Mouse (Mus musculus) urinary bladder, postnatal 4 days (tissue): ENCODE results near the gene Ext2.
A peak's percentile ranks its signal among the peaks of the same experiment; 100 is the strongest.

Experiments
- DNase-seq, 2 experiments: peaks; one replicate each; pipeline ENCODE4 v3.0.0; 2021 to 2022; ENCODE audit warnings: low spot score in 2 of 2

The Ext2 gene

DNA sequence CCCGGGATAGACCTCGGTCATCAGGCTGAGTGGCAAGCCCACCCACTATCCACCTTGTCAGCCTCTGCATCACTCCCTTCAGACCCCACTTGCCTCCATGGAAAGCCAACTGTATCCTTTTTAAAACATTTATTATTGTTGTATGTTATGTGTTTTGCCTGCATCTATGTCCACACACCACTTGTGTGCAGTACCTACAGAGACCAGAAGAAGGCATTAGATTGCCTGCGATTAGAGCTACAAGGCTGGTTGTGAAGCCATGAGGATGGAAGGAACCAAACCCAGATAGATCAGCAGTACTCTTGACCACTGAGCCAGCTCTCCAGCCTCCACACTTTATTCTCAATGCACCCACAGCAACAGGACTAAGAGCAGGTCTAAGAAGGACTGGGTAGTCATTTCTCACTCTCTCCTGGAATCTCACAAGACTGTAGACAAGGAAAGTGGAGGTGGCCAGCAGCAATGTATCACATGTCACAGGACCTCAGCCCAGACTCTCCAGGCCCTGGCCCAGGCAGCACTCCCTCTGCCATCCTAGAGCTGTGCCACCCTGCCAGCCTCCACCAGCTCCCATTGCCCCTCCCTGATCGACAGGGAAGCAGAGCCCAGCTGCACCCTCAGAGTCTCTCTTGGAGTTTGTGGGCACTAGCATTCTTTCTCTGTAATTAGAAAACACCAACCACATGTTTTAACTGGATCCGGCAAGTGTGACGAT, 15.7 kb downstream of the Ext2 start:
- DNase-seq = no peak

DNA sequence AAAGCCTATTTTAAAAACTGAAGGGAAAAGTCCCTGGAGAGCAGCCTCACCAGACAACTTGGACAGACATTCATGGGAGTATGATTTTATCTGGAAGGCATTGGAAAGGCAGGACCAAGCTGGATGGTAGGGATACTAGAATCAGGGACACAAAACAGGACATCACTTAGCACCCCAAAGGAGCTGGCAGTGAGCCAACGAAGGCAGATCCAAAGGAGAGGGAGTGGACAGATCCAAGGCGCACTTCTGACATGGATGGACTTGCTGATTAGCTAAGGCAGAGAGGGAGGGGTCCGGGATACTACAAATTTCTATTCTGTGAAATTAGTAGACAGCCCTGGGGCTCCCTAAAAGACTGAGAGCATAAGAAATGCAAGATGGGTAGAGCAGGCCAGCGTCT, 16.8 kb downstream of the Ext2 start:
- DNase-seq = no peak

DNA sequence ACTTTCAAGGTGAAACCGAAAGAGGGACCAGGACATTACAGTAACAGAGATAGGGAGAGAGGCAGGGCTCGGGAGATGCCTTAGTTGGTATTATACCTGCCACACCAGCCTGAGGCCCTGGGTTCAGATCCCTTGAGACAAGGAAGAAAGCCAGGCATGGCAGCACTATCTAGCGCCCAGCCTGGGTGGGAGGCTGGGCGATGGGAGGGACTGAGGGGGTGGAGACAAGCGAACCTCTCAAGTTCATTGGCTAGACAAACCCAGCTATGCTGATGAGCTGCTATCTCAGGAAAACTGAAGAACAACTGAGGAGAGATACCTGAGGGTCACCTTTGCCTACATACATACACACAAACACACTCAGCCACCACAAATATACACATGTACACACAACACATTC, 17.3 kb downstream of the Ext2 start:
- no peak for DNase-seq

DNA sequence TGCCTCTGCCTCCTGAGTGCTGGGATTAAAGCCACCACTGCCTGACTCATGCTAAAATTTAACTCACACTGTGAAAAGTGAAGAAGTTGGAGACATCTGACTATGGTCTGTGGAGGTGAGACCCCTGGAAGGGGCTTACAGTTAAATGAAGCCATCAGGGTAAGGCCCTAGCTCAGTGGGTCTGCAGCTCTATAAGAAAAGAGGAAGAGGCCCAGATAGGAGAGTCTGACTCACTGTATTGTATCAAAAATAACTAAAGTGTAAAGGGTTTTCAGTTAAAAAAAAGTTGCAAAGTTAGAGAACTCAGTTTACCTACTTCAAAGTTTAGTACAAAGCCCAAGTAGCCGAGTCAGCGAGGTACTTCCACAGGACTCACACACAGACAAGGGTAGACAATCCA, 19.4 kb downstream of the Ext2 start:
- DNase-seq = no peak

DNA sequence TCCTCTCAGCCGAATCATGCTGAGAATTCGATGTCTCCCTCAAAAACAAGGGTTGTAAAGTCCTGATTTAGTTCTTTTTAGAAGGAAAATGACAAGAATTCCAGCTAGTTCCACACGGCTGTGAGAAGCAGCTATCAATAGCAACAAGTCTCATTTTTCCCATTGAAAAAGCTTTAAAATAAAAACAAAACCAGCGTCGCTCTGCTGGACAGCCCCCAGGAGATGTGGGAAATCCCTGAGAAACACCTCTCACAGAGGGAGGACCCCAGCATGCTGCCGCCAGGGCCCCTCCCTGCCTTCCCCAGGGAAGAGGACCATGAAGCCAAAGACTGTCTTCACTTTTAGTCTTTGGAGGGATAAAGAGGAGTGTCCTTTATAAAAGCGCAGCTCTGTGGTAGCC, 21.3 kb downstream of the Ext2 start:
- no peak for DNase-seq

DNA sequence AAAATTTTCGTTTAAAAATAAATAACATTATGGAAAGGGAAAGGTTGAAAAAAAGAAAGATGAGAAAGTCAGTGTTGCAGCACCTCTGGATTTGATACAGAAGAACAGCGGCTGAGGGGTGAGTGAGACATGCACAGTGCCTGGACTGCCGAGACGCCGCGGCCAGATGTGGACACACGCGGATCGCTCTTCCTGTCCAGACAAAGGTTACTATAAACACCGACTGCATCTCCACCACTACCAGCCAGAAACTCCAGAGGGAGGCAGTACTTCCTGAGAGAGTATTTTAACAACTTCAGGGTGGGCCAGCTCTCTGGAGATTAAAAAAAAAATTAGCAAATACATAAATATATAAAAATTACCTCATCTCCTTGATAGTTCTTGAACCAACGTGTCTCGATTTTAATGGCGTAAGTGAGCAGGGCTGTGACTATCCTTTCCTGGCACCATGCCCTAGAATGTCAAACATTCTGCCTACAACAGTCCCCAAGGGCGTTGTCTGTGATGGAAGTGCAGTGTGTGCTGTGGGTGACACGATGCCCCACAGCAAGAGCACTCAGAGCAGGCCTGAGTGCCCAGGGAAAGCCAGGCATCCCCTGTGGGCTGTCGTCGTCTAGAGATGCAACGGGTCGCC, 25.1 kb downstream of the Ext2 start:
- no peak for DNase-seq

DNA sequence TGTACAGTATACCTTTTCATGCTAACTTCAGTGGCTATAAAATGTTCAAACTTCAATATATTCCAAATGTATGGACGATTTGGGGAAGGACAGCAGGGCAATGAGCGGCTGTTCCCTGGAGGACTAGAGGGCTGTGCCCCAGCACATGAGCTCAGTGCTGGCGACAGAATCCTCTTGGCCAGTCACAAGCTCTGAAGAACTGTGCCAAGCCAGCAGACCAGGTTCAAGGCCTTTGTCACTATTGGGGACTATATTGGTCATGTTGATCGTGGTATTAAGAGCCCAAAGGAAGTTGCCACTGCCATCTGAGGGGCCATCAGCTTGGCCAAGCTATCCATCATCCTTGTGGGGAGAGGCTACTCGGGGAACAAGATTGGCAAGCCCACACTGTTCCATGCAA, 28.0 kb downstream of the Ext2 start:
- no peak for DNase-seq

DNA sequence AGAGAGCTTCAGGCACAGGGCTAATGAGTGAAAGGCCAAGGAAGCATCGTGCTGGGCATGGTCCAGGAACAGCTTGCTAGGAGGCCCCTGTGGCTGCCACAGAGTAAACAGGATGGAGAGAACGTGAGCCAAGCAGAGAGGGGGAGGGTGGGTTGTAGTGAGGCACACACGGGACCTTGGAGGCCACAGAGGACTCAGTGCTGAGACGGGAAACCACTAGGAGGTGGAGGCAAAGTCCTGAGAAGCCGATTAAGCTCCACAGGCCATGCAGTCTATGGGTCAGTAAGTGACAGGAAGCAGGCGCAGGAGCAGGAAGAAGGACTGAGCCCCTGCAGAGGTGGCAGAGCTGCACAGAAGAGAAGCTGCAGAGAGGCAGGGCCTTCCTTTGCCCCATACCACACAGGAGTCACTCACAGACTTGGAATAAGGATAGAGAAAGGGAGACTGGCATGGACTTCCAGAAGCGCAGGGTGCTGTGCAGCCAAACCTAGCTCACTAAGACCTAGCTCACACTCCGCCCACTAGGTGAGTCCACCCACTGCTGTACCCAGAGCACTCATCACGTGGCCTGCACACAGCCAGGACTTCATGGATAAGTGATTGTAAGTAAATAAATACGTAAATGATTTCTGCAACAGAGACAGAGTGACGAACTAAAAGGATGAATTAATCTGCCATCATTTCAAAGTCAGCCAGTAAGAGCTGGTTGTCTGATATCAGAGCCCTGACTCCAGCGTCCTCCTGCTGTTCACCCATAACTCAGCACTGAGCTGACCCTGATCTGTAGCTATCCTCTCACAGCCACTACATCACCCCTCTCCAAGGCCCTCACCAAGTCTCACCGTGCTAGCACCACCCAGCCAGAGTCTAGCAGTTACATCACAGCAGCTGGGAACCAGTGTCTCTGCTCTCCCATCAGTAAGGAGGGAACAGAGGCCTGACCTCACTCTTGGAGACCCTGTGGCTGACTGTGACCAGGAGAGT, 30.6 kb downstream of the Ext2 start:
- DNase-seq = peak in 1 of 2 experiments; percentile 32

DNA sequence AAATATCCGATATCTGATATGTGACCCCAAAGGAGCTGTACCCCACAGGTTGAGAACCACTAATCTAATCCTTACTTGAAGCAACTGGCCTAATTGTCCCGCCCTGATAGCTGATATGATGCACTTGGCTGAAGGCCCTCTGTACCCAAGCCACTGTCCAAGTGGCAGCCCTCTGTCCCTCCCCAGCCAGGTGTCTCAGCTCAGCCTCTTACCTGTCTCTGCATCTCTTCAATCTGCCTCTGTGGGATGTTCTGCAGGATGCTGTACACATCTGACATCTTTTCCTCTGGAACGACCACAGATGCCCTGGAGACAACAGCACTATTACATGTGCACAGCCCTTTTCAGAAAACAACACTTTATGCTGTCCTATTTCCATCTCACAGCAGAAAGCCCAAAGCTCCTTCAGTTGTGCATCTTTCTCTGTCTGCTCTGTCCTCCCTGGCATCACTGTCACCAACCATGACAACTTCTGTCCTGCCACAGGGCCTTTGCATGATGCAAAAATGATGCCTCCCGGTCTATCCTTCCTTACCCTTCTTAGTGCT, 31.5 kb downstream of the Ext2 start:
- no peak for DNase-seq

DNA sequence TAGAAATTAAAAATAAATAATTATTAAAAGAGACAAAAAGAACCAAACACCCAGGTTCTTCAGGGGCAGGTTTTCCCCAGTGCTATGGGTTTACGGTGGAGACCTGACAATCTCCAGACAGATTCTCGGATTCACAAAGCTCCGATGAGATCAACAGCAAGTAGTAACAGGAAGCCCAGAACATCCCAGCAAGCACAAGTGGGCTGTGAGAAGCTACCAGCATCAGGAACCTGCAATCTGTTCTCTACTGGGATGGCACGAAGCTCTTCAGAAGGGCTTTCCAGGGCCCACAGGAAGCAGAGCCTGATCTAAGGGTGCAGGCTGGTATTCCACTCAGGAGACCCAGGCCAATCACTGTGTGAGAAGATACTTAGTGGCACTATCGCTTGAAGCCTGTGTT, 33.8 kb downstream of the Ext2 start:
- no peak for DNase-seq

DNA sequence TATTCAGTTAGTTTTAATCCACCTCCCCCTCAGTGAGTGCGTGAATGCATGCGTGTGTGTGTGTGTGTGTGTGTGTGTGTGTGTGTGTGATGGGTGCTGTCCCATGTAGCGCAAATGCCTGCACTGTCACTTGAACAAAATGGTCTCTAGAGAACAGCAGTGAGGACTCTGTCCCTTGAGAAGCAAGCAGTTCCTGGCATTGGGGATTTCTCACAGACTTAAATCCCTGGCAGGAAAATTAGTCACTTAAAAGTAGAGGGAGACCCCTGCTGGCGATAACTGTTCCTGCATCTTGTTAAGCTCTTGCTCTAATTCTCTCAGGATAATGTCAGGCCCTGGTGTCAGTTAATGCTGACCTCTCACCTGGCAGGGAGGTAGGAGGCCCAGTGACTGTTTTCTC, 36.2 kb downstream of the Ext2 start:
- DNase-seq = peak; percentile 36 to 73

DNA sequence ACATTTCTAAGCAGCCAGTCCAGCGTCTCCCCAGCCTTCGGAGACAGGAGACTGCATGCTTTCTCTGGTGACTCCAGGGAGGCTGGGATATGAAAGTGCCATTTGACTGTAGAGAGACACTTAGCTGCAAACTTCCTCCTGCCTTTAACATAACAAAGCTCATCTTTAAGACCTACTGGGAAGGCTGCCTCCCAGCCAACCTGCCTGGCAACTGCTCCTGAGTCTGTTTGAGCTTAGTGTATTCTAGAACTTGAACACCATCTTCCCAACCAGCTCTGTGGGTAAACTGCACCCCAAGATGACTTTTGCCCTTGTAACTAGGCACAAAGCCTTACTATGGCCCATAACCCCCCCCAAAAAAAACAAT, 37.0 kb downstream of the Ext2 start:
- no peak for DNase-seq

DNA sequence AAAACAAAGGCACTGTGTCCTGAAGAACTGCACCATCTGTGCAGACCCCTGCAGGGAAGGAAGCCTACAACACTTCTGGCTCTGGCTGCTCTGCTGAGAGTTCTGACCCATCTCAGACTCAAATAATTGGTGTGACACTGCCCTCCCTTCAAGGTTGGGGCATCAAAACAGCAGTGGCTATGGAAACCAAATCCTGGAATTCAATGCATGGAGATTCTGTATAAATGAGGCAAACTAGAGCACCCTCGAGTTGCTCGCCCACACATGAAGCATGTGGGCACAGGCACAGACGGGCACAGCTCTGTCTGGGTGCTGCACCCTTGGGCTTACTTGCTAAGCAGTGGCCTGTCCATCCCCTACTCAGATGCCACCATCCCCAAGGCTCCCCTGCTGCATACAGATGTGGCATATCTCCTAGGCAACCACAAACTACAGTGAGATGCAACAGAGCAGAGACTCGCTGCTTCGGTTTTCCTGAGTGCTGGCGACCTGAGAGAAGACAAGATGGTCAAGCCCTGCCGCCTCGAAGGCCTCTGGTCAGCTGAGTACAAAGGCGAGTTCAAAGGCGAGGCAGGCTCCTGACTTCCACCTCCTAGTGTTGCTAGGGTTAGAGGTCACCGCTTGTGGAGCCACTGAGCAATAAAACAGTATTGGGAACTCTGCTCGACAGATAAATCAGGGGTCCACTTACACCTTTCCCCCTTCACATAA, 37.5 kb downstream of the Ext2 start:
- no peak for DNase-seq

DNA sequence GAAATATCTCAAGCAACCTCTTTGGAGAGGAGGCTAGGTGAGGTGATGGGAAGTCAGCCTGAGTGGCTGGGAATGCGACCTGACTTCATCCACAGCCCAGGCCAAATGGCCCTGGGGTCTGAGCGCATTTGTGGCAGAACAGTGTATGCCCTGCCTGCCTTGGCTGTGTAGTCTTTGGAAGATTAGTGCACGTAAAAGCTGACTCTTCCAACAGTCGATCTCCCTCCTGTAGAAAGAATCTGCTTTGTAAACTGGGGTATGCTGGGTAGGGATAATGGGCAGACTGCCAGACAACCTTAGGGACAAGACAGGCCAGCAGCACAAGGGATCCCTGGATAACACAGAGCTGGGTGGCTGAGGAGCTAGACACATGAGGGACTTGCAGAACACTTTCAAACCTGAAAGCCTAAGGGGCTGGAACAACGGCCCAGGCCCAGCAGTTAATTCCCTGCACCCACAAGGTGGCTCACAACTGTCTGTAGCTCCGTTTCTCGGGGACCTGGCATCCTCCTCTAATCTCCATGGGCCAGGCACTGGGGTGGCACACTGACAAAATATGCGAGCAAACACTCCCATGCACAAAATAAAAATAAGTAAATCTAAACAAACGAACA, 38.3 kb downstream of the Ext2 start:
- no peak for DNase-seq

DNA sequence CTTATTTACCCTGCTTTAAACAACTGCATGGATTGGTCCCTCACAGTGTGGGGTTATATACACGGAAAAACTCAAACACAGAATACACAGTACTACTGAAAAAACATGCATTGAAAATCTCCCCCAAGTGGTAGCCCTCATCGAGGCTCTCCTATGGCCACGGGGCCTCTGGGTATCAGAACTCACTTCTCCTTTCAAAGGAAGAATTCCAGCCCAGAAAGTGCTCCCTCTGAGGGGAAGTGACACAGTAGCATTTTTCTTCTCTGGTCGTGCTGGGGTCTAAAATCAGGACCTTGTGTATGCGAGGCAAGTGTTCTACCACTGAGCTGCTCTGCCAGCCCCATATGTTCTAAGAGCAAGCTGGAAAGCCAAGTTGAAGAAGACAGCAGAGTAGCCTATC, 39.7 kb downstream of the Ext2 start:
- DNase-seq = no peak

DNA sequence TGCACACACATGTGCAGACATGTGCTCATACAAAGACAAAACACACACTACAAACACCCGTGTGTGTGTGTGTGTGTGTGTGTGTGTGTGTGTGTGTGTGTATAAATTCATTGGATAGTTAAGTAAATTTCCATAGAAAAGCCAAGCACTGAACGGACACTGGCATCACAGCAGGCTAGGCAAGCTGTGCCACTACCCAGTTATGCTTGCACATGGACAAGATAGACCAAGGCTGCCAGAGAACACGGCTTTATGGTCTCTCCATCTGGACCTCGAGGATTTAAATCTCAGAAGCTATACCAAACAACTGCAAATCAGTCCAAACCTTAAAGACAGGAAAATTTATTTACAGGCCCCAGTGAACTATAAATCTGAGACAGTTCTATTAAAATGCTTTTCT, 40.2 kb downstream of the Ext2 start:
- DNase-seq = no peak

DNA sequence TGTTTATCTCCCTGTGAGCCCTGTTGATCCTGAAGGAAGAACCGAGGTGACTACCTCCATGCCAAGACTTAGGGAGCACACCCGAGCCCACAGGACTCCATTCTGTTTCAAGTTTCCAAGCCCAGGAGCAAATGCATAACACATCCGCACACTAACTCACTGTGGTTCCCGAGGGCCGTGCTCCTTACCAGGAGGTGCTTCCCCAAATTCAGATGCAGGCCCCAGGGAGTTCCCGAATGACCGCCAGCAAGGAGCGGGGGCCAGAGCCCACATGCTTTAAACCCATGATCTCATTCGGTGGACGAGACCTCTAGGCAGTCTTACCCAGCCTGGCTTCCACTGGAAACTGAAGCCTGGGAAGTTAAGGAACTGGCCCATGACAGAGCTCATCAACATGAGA, 41.8 kb downstream of the Ext2 start:
- no peak for DNase-seq

DNA sequence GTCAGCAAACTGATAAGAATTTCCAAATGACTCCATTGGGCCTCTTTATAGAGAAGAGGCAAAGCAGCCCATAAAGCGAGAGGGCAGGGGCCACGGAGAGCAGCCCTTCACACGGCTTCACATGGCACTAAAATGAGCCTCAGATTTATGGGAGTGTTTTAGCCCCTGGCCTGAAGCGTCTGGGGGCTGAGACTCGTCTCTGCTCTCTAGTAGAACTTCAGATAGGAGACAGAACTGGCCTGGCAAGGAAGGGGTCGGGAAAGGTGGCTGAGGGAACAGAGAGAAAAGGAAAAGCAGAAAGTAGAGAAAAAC, 42.5 kb downstream of the Ext2 start:
- DNase-seq = no peak

DNA sequence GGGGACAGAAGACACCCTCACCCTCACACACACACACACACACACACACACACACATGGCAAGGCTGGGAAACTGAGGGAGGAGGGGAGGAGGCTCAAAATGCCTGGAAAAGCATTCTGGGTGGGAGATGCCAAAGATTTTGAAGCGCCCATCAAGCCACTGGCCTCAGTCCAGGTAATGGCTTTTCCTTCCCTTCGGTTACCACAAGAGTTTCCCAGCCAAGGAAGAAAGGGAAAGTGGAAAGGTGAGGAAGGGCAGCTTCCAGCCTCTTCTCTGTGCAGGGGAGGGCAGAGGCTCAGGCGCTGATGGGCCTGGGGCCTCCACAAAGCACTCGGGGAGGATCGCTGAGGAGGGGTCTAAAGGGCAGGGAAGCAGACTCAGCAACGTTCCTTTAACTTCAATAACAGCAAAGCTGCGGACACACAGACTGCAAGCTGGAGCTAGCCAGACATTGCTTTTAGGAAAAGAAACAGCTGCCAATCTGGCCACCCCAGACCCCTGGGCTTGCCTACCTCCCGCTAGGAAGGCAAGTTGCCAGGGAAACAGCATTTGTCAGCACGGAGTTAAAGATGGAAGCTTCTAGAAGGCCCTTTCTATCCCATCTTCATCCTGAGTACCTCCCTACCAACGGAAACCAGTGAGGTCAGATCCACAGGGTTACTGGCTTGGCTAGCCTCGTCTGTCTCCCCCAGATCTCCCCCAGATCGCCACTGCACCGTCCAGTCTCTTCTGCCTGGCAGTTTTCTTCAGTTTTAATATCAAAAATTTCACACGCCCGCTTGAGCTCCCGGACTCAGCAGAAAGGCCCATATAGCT, 43.1 kb downstream of the Ext2 start:
- DNase-seq = no peak

DNA sequence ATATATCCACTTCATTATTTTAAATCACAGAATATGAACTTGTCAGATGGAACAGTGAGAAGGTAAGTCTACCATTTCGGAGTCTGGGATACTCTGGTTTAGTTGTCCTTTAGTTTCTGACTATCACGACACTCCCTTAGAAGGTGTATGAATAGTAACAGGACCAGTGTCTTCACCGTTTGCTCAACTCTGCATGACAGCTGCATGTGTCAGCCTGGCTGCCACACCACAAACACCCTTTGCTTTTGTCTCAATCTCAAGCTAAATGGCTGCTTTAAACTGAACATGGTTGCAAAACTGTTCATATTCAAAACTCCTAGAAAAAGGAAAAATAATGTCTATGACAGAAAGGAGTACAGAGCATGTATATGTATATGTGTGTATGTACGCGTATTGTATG, 43.8 kb downstream of the Ext2 start:
- DNase-seq = no peak

DNA sequence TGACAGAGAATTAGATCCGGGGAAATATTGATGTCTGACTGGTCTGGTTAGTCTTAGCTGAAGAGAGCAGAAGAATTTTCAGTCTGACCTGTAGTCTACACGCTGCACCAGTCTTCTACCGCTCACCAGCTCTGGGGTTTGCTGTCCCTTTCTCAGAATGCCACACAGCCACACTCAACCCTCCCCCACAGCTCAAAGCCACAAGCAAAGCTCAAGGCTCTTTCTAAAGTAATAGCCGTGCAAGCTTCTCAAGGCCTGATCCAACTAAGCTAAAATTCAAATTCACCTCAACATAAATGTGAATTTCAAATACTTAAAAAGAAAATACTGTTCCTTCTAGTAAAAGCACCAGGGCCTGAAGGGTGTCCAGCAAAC, 45.3 kb downstream of the Ext2 start:
- no peak for DNase-seq
